Mouse (Mus musculus): ENCODE measurements around the gene Cyfip2.

DNA sequence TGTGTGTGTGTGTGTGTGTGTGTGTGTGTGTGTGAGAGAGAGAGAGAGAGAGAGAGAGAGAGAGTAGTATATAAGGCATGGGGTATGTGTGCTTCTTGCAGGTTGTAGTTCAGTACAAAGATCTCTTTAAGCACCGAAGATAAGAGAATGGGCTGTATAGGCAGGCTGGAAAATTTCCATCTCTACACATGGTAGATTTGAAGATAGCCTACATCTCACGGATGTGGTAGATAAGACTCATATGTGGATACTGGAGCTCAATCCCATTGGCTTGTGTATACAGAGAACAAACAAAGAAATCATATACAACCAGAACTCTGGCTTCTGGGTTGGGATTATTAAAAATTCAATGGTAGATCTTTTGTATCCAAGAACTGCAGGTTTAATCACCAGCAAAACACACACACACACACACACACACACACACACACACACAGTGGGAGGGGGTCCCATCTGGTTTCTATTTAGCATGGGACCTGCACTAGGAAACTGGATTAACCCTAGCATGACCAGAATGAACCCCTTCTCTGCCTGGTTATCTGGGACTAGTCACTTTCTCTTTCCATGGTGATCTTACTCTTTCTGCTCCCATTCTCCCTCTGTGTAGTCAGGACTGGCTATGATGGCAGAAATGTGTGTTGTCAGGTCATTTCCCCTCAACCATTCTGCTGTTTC lies 48.5 kb upstream of the Cyfip2 start:
- no peak for TF ChIP-seq GATA1 (IDR thresholded peaks at IDR 0.05; ENCODE audit: borderline replicate concordance, low read length)
- TF ChIP-seq FLI1 (IDR thresholded peaks at IDR 0.05; ENCODE audit: low read length): no peak
